19 mouse cellular contexts compared by ENCODE assay signal in genomic region chr2:34566601-34567000, GRCm38 (mm10).
DNase-seq lines count a peak whose midpoint lies in the region; ATAC-seq and TF ChIP-seq lines count a peak whose summit lies in the region.
"Had no signal": no experiment of that assay in that cellular context is flagged by ENCODE, and none has a peak within 500 bp of the region (broad histone marks: within the 10 kb centered on the region; RNA-seq: fewer than 3 reads in every experiment).

No protein-coding gene starts in this region.

- H3K27me3 ChIP-seq in kidney, adult 2 months (replicated peaks; ENCODE audit: control insufficient read depth, insufficient read depth, low read length), result no peaks in the 10 kb centered on the region
- no peaks in the 10 kb centered on the region for H3K27me3 ChIP-seq in kidney, embryonic 16.5 days (ENCODE audit: insufficient read depth, low read length)
- H3K27me3 ChIP-seq in kidney, embryonic 14.5 days (ENCODE audit: control insufficient read depth, insufficient read depth, low read length), result no peaks in the 10 kb centered on the region
- H3K27me3 ChIP-seq: CH12.LX; embryonic facial prominence, embryonic 12.5 days; Patski had no signal

- no peak overlapping the region for H3K9ac ChIP-seq in kidney, embryonic 16.5 days (replicated peaks; ENCODE audit: low read length)
- H3K9ac ChIP-seq in kidney, embryonic 14.5 days (ENCODE audit: low read depth, low read length), result no peak overlapping the region
- H3K9ac ChIP-seq: embryonic facial prominence, embryonic 12.5 days; forebrain, embryonic 13.5 days had no signal

- peak; percentile 54 for DNase-seq in kidney, adult 11 months
- no peak for DNase-seq in kidney, postnatal 10 days
- peak; percentile 88 for DNase-seq in kidney, adult 2 months
- DNase-seq in kidney, adult 9 months, result peak; percentile 85
- peak; percentile 61 for DNase-seq in kidney, postnatal 14 days
- DNase-seq in gastrocnemius, adult 18-20 months (ENCODE audit: low spot score), result no peak
- DNase-seq: B cell, adult 2 months; cerebellum, adult 11-12 months; cerebellum, adult 9-10 months had no signal

- WGBS in kidney, adult 2 months, result 24% methylated on average over 1 of the region's 1 CpGs
- WGBS in kidney, embryonic 16.5 days, result 53% methylated on average over 1 of the region's 1 CpGs
- WGBS in kidney, embryonic 14.5 days, result 59% methylated on average over 1 of the region's 1 CpGs

- no peak for TF ChIP-seq CTCF in kidney, adult 2 months (conservative IDR thresholded peaks at IDR 0.05; ENCODE audit: insufficient read depth, insufficient read length, low read depth, low read length)

- no peaks in the 10 kb centered on the region for H3K36me3 ChIP-seq in kidney, adult 2 months (ENCODE audit: control insufficient read depth, insufficient read depth, low read length)
- no peaks in the 10 kb centered on the region for H3K36me3 ChIP-seq in kidney, embryonic 16.5 days (ENCODE audit: insufficient read depth, low read length)
- no peaks in the 10 kb centered on the region for H3K36me3 ChIP-seq in kidney, embryonic 14.5 days (ENCODE audit: control insufficient read depth, insufficient read depth, low read length)
- H3K36me3 ChIP-seq: embryonic facial prominence, embryonic 12.5 days had no signal

- H3K4me3 ChIP-seq in kidney, adult 2 months (ENCODE audit: insufficient read depth, low read depth, low read length), result no peak overlapping the region
- H3K4me3 ChIP-seq in kidney, embryonic 16.5 days (ENCODE audit: low read length), result no peak overlapping the region
- H3K4me3 ChIP-seq in kidney, embryonic 14.5 days (ENCODE audit: low read length), result no peak overlapping the region
- H3K4me3 ChIP-seq: embryonic facial prominence, embryonic 10.5 days; embryonic facial prominence, embryonic 12.5 days; forebrain, embryonic 13.5 days had no signal

- H3K4me1 ChIP-seq in kidney, adult 2 months (ENCODE audit: control insufficient read depth, insufficient read depth, low read length), result peaks cover 23% of the 10 kb centered on the region
- H3K4me1 ChIP-seq in kidney, embryonic 16.5 days (ENCODE audit: insufficient read depth, low read length), result peaks cover 18% of the 10 kb centered on the region
- H3K4me1 ChIP-seq in kidney, embryonic 14.5 days (ENCODE audit: control insufficient read depth, insufficient read depth, low read length), result peaks cover 15% of the 10 kb centered on the region

- no peaks in the 10 kb centered on the region for H3K9me3 ChIP-seq in kidney, embryonic 16.5 days (ENCODE audit: low read length)
- H3K9me3 ChIP-seq in kidney, embryonic 14.5 days (ENCODE audit: control insufficient read depth, low read length), result no peaks in the 10 kb centered on the region
- H3K9me3 ChIP-seq: embryonic facial prominence, embryonic 10.5 days; embryonic facial prominence, embryonic 12.5 days; forebrain, embryonic 13.5 days; G1E had no signal

- ATAC-seq in kidney, embryonic 16.5 days (ENCODE audit: low FRiP score, low TSS enrichment), result no peak
- no peak for ATAC-seq in kidney, embryonic 14.5 days (ENCODE audit: low FRiP score, low TSS enrichment)
- ATAC-seq: activated CD4-positive, CD25-positive, alpha-beta regulatory T cell, adult 4 months; CD4-positive, CD25-positive, alpha-beta regulatory T cell, adult 4 months; forebrain, embryonic 13.5 days; Patski had no signal

- H3K27ac ChIP-seq in kidney, adult 2 months (ENCODE audit: insufficient read depth, low read depth, low read length), result peak overlapping the region; percentile 58
- no peak overlapping the region for H3K27ac ChIP-seq in kidney, embryonic 16.5 days (ENCODE audit: low read length)
- no peak overlapping the region for H3K27ac ChIP-seq in kidney, embryonic 14.5 days (ENCODE audit: low read depth, low read length)
- H3K27ac ChIP-seq: embryonic facial prominence, embryonic 10.5 days; embryonic facial prominence, embryonic 12.5 days; forebrain, embryonic 13.5 days had no signal

- TF ChIP-seq POLR2A in kidney, adult 2 months (IDR thresholded peaks at IDR 0.05; ENCODE audit: low read depth, low read length), result no peak

- no peak overlapping the region for H3K4me2 ChIP-seq in kidney, embryonic 16.5 days (replicated peaks; ENCODE audit: low read depth, low read length)
- no peak overlapping the region for H3K4me2 ChIP-seq in kidney, embryonic 14.5 days (replicated peaks; ENCODE audit: low read depth, low read length)
- H3K4me2 ChIP-seq: embryonic facial prominence, embryonic 12.5 days; forebrain, embryonic 13.5 days had no signal

Comparison
In these comparisons a context has a peak if more than half of its experiments do, and no peak if none do; other contexts are left out.
1. DNase-seq: peak in kidney, adult 11 months (single experiment), kidney, adult 2 months (single experiment), kidney, adult 9 months (single experiment) and kidney, postnatal 14 days (single experiment); none in kidney, postnatal 10 days (single experiment) and gastrocnemius, adult 18-20 months (single experiment).